In the genomic region with DNA sequence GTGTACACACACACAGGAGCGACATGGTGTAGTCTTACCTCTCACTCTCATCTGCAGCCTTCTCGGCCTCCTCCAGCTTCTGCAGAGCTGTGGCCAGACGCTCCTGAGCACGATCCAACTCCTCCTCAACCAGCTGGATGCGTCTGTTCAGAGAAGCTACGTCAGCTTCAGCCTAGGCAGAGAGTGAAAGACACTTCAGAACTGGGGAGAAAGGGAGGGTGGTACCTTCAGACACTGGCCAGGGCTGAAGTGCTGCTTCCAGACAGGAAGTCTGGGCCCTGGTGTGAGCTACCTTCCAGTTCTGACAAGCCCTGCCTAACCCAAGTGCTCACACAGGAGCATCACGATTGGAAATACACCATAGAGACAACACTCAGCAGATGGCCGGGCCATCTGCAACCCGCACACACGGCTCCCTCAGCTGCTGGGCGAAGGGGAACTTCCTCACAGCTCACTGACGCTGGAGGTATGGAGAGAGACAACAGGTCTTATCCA, we compare ENCODE assay signal across 8 mouse cellular contexts. TPM values are rescaled to one million over a fixed set of nuclear protein-coding genes. Genes with fewer than 3 reads are reported as not detected.
A peak's percentile ranks its signal among the peaks of the same experiment; 100 is the strongest.
DNase-seq lines count a peak whose midpoint lies in the region; ATAC-seq lines count a peak whose summit lies in the region.

No protein-coding gene starts in this region.

- H3K4me1 ChIP-seq in heart, embryonic 10.5 days, result peaks cover 34% of the 10 kb centered on the region
- H3K4me1 ChIP-seq in neural tube, embryonic 15.5 days, result peaks cover 20% of the 10 kb centered on the region

- H3K27ac ChIP-seq in heart, embryonic 10.5 days, result peak overlapping the region; percentile 24
- H3K27ac ChIP-seq in neural tube, embryonic 15.5 days (replicated peaks), result no peak overlapping the region

- ATAC-seq in cerebellum, adult (ENCODE audit: insufficient number of reproducible peaks, low FRiP score, low TSS enrichment), result peak; percentile 94
- no peak for ATAC-seq in neural tube, embryonic 15.5 days (ENCODE audit: low FRiP score)

- peaks cover 95% of the 10 kb centered on the region for H3K36me3 ChIP-seq in heart, embryonic 10.5 days
- H3K36me3 ChIP-seq in neural tube, embryonic 15.5 days, result peaks cover 50% of the 10 kb centered on the region

- peak; percentile 41 for DNase-seq in gastrocnemius, postnatal 14 days
- DNase-seq in gastrocnemius, postnatal 25 days, result no peak
- DNase-seq in heart, embryonic 10.5 days (ENCODE audit: low spot score), result no peak
- DNase-seq in left cerebral cortex, adult 11 months (ENCODE audit: low spot score), result peak; percentile 49
- DNase-seq in right cerebral cortex, adult 2 months (ENCODE audit: low spot score in 2 of 2), result peak; percentile 75 to 78
- DNase-seq in spleen, adult 12 weeks (ENCODE audit: low spot score), result no peak

- 78% methylated on average over 12 of the region's 12 CpGs for WGBS in heart, embryonic 10.5 days
- WGBS in neural tube, embryonic 15.5 days, result 89% methylated on average over 12 of the region's 12 CpGs

- intact Hi-C loops in gastrocnemius, postnatal 14 days (cut with DNase I; ENCODE audit: low total_unique reads), result no loop called here

- peaks cover 5% of the 10 kb centered on the region; the same call in 1 of the 2 replicates for H3K9me3 ChIP-seq in heart, embryonic 10.5 days
- 0 out of 2 replicates have a peak, but pooled peaks cover 3% of the 10 kb centered on the region for H3K9me3 ChIP-seq in neural tube, embryonic 15.5 days (replicated peaks)

- H3K4me2 ChIP-seq in neural tube, embryonic 15.5 days, result no peak overlapping the region

- H3K9ac ChIP-seq in neural tube, embryonic 15.5 days (replicated peaks), result no peak overlapping the region

- H3K27me3 ChIP-seq in heart, embryonic 10.5 days (ENCODE audit: insufficient read depth, poor library complexity, severe bottlenecking), result no peaks in the 10 kb centered on the region
- no peaks in the 10 kb centered on the region for H3K27me3 ChIP-seq in neural tube, embryonic 15.5 days (replicated peaks)

- no peak overlapping the region for H3K4me3 ChIP-seq in heart, embryonic 10.5 days
- no peak overlapping the region for H3K4me3 ChIP-seq in neural tube, embryonic 15.5 days (replicated peaks)

RNA-seq across cellular contexts. Expression of a gene that starts 13.2 kb away (rescaled TPM):
- over 10,000 TPM; 23,393 to 24,139 TPM for total RNA-seq in gastrocnemius, postnatal 14 days (2021)
- total RNA-seq in gastrocnemius, postnatal 25 days (2021), result over 10,000 TPM; 20,359 to 26,033 TPM
- polyA plus RNA-seq in heart, embryonic 10.5 days (2016; fragmentation: Nextera tagmentation; extraction: Ambion mirVana), result 2,990 and 4,096 TPM in 2 replicates
- 230 and 300 TPM in 2 replicates for polyA plus RNA-seq in neural tube, embryonic 15.5 days (2015; fragmentation: Nextera tagmentation; extraction: Ambion mirVana)

Comparison
In these comparisons a context has a peak if more than half of its experiments do, and no peak if none do; other contexts are left out.
1. DNase-seq: peak in gastrocnemius, postnatal 14 days (single experiment), left cerebral cortex, adult 11 months (single experiment) and right cerebral cortex, adult 2 months (2 of 2); none in gastrocnemius, postnatal 25 days (single experiment), heart, embryonic 10.5 days (single experiment) and spleen, adult 12 weeks (single experiment).